Mouse (Mus musculus): ENCODE results near the gene Ovca2.

Gene Ovca2

GRCm38 (mm10) chr11:75178672-75179208 is at the start of gene Ovca2:
Gene Ovca2, minus strand, starts transcription at chr11:75178835.
- DNase-seq: peak; percentile 89 to 93

- no peak for DNase-seq
Measured at GRCm38 (mm10) chr11:75227632-75228031, 49.0 kb upstream of the Ovca2 start.

DNA sequence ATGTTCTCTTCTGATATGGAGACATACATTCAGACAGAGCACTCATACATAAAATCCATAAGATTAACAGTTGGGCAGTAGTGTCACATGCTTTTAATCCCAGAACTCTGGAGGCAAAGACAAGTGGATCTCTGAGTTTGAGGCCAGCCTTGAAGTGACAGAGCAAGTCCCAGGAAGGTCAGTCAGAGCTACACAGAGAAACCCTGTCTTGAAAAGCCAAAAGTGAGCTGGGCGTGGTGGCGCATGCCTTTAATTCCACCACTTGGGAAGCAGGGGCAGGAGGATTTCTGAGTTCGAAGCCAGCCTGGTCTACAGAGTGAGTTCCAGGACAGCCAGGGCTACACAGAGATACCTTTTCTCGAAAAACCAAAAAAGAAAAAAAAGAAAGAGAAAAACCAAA is 46.2 kb upstream of the Ovca2 start:
- no peak for DNase-seq

DNA sequence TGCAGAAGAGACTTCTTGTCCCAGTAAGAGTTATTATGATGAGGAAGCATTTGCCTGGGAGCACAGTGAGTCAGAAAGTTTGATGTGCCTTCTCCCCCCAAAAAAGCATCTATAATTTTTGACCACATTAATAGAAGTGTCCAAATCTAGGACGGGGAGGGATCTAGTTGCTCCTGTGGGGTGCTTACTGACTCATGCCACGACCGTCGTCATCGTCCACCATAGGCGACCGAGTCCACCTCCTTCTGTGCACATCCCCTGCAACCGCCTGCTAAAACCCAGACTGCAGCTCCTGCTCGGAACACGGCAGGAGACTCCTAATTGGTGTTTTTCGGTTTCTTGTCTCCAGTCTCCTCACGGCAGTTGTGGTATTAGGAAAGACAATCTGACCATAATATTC is 45.4 kb upstream of the Ovca2 start:
- no peak for DNase-seq

GRCm38 (mm10) chr11:75220517-75221145 is 42.0 kb upstream of the Ovca2 start:
- DNase-seq: no peak

DNA sequence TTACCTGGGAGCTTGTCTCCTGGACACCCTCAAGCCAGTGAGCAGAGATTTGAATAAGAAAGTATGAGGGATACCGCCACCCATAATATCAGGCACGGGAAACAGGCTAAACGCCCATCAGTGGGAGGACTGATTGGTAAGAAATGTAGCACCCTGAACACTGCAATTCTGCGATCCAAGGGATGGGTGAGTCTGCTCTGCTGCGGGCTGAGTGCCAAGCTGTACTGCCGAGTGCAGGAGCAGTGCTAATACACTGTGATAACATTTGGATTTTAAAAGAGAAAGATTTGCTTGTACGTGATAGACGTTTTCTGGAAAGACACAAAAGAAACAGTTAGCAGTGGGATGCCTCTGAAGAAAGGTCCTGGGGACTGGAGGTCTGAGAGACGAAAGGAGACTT is 41.5 kb upstream of the Ovca2 start:
- no peak for DNase-seq

DNA sequence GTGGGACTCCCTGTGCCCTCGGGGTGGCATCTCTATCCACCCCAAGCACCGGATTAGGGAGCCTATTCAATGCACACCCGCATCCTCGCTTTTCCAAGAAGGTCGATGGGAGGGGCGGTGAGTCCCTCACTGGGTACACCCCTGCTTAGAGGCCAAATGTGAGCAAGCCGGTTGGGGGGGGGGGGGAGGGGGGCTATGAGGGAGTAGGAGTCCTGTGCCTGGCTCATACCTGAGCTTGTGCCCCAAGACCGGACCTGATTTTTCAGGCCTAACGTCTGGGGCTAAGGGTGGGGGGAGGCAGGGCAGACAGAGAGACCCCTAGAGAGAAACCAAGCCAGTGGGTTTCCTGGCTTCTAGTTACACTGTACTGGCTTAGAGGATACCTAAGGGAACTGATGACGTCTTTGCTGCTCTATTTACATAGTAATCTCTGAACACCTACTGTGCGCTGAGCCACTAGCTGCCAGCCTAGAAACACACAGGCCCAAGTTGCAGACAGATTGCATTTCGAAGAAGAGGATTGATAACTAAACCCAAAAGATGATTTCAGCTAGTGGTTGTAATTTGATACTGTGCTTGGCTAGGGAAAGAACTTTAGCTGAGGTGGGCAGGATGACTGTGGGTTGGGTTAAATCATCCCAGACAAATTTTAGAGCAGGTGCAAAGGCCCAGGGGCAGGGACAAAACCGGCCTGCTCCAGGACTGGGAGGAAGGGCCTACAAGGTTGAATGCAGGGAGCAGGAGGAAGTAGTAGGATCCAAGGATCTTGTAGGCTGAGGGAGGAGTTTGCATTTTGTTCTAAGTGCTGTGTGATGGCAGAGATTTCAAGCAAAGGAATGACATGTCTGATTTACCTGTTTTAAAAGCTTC is 35.7 kb upstream of the Ovca2 start:
- no peak for DNase-seq

DNA sequence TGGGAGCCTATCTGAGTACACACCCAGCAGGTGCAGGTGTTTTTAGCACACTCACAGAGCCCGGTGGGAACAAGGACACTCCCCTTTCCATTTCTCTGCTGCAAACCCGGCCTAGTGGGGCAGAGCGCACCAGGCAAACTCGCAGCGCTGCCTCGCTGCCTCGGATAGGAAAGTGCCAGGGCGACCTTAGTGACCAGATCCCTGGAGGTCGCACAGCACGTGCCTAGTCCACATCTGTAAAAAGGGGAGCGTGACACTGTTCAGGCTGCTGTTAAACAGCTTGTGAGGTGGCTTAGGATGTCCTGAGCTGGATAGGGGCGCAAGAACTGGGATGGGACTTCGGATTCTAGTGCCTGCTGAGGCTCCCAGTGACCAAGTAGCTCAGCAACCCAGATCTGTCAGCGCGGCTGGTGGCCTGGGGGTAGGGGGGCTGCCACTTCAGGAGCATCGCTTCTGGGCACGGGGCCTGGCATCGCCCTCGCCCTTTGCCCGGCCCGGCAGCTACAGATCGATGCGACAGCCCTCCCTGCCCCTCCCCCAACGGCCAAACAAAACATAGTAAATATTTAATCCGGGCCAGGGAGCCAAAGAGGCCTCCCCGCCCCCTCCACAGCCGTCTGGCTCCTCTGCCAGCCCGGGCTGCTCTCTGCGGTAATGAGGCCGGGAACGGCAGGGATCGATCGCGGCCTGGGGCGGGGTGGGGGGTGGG is 34.9 kb upstream of the Ovca2 start:
- DNase-seq: peak in 1 of 2 experiments; percentile 28

- DNase-seq: no peak
Measured at GRCm38 (mm10) chr11:75212876-75213275, 34.2 kb upstream of the Ovca2 start.

DNA sequence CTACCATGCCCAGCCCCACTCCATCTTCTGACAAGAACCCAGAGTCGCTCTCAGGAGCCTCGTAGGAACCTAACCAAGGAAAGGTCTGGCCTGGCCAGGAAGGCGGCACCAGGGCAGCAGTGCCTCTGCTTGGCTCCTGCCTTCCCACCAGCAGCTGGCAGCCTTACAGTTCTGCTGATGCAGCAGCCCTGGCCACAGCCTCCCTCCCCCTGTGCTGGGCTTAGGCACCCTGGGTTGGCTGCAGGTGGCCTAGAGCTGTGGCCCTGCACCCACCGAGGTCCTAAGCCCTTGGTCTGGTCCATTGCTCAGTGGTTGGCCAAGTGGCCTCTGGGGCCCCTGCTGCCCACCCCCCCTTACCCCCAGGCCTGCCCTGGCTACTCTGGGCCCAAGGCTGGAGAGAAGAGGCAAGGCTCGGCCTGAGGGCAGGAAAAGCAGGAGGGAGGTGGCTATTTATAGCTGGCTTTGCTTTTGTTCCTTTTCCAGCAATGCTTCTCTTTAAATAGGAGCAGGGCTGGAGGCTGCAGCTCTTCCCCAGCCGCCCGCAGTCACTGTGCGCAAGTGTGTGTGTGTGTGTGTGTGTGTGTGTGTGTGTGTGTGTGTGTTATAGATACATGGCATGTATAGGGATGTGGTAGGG is 33.5 kb upstream of the Ovca2 start:
- DNase-seq: no peak

- DNase-seq: no peak
Measured at GRCm38 (mm10) chr11:75210755-75211154, 32.1 kb upstream of the Ovca2 start.

GRCm38 (mm10) chr11:75210093-75210492 is 31.5 kb upstream of the Ovca2 start:
- DNase-seq: no peak

- DNase-seq: no peak
Measured at GRCm38 (mm10) chr11:75209363-75209762, 30.7 kb upstream of the Ovca2 start.

- DNase-seq: no peak
Measured at GRCm38 (mm10) chr11:75206347-75206746, 27.7 kb upstream of the Ovca2 start.

GRCm38 (mm10) chr11:75204472-75204871 is 25.8 kb upstream of the Ovca2 start:
- DNase-seq: no peak

- no peak for DNase-seq
Measured at GRCm38 (mm10) chr11:75203926-75204325, 25.3 kb upstream of the Ovca2 start.

DNA sequence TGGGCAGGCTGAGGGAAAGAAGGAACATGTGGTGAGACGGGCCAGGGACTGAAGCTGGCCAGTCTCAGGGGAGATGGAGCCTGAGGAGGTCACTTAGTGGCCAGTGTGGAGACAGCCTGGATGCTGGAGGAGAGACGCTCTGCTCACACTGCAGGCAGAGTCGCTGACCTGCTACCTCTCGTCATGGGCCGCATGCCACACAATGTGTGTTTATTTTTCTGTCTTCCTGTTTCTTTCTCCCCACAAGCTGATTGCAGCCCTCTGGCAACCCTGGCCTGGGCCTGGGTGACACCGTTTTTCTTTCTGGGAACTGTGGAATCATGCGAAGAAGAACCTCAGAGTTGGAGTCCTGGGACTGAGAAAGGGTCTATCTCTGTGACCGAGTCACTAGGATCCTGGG is 23.1 kb upstream of the Ovca2 start:
- no peak for DNase-seq

DNA sequence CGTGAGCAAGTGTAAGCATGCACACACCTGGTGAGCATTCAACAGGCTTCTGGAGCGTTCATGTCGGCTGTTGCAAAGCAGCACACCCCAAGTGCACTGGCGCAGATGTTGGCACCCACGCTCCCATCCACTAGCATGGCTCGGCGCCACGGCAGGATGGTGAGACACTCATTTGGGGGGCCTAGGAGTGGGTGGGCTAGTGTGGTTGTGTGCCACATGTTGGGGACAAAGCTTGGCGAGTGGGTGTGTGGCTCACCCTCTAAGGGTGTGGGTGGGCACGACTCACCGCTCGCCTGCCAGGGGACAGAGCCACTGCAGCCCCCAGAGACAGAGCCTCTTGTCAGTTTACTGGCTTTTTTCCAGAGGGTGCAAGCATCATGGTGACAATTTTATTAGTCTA is 22.3 kb upstream of the Ovca2 start:
- DNase-seq: no peak

GRCm38 (mm10) chr11:75199951-75200350 is 21.3 kb upstream of the Ovca2 start:
- DNase-seq: no peak

DNA sequence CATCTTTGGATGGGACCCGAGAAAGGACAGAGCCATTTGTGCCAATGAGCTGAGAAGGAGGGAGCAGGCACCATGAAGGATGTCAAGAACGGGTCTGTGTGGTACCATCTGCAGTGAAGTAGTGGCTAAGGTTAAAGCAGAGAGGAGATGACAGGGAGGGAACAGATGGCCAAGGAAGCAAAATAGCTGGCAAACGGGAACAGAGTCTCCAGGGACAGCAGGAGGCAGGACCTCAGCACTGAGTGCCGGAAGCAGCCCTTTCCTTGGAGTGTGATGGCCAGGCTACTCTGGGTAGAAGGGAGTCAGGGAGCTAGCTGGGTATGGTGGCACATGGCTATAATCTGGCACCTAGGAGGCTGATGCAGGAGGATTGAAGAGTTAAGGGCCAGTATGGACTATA is 20.2 kb upstream of the Ovca2 start:
- DNase-seq: no peak

DNA sequence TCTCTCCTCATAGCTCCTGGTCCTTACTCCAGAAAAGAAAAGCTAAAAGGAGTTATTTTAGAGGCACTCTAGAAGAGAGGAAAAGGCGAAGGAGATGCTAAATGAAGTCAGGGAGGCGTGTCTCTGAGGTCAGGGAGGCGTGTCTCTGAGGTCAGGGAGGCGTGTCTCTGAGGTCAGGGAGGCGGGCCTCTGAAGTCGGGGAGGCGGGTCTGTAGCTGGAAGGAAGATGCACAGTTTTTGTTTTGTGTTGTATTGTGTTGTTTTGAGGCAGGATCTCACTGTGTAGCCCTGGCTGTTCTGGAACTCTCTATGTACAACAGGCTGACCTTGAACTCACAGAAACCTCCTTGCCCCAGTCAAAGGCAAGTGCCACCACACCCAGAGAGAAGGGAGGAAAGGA is 19.3 kb upstream of the Ovca2 start:
- DNase-seq: no peak

- DNase-seq: no peak
Measured at GRCm38 (mm10) chr11:75196131-75196530, 17.5 kb upstream of the Ovca2 start.
